Mouse (Mus musculus): ENCODE results near the gene Amotl1.

- no peak for TF ChIP-seq CTCF (IDR thresholded peaks at IDR 0.05; ENCODE audit: control insufficient read depth, insufficient read depth, insufficient read length)
- TF ChIP-seq CEBPB (IDR thresholded peaks at IDR 0.05; ENCODE audit: low read depth): no peak
- TF ChIP-seq FOSL1 (IDR thresholded peaks at IDR 0.05; ENCODE audit: insufficient read depth, low read length, poor library complexity, severe bottlenecking): no peak
- no peak for TF ChIP-seq MAX (IDR thresholded peaks at IDR 0.05)
- TF ChIP-seq USF1 (IDR thresholded peaks at IDR 0.05; ENCODE audit: low read depth): no peak
- TF ChIP-seq MYOD1 (IDR thresholded peaks at IDR 0.05; ENCODE audit: control insufficient read depth, insufficient read length, low read depth): no peak
- no peak for TF ChIP-seq MYOG (IDR thresholded peaks at IDR 0.05; ENCODE audit: control insufficient read depth, extremely low read depth, insufficient read length)
Observed at GRCm38 (mm10) chr9:14559996-14560395, 84.9 kb downstream of the Amotl1 start.

All from C2C12 (cell line).